Mouse (Mus musculus): ENCODE measurements around the gene Gm10382.

- TF ChIP-seq CTCF (IDR thresholded peaks at IDR 0.05; ENCODE audit: insufficient read depth, low read depth, low read length) (no peak), POLR2A (IDR thresholded peaks at IDR 0.05; ENCODE audit: insufficient read depth, low read depth, low read length) (no peak)
These were observed 5.3 kb upstream of the Gm10382 start for GRCm38 (mm10) chr5:125383637-125384420.

All from olfactory bulb, adult 2 months (tissue).